Mouse (Mus musculus) erythroblast, embryonic 14.5 days (primary cell): ENCODE measurements around the gene Igll1.

Source experiments
- GATA1 ChIP-seq: IDR thresholded peaks from 2 replicates; pipeline ENCODE4 v1.6.1; 2012; ENCODE audit warnings: low read length, inconsistent platforms, mixed read lengths
- TAL1 ChIP-seq: IDR thresholded peaks from 3 replicates; pipeline ENCODE4 v1.6.1; 2012; ENCODE audit warnings: low read length, inconsistent platforms, mixed read lengths

GRCm38 (mm10) chr16:16888341-16888740 lies 24.6 kb upstream of the Igll1 start:
- TF ChIP-seq TAL1 (no peak), GATA1 (no peak)
